Comparison of ENCODE assay signal across 15 mouse cellular contexts in the genomic region with DNA sequence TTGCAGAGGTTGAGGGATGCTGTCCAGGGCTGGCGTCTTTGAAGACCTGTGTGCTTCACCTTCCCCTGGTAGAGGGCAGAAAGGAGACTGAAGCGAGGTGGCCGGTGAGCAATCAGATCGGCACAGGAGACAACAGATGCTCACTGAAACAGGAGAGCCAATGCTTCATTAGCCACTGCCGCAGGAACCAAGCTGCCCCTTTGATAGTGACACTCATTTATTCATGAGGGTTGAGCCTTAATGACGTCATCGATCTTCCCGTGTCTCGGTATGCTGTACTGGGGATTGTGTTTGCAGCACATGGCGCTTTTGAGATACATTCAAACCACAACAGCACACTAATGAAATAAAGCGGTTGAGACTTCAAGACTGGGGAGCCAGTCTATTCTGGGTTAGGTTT.
DNase-seq lines count a peak whose midpoint lies in the region; ATAC-seq lines count a peak whose summit lies in the region.
"Had no signal": no experiment of that assay in that cellular context is flagged by ENCODE, and none has a peak within 500 bp of the region (broad histone marks: within the 10 kb centered on the region; RNA-seq: fewer than 3 reads in every experiment).

No protein-coding gene starts in this region.

- no peak overlapping the region for H3K4me2 ChIP-seq in neural tube, embryonic 11.5 days (ENCODE audit: low read depth)
- H3K4me2 ChIP-seq in hindbrain, embryonic 16.5 days (ENCODE audit: low read length) = no peak overlapping the region
- H3K4me2 ChIP-seq: limb, embryonic 12.5 days had no signal

- no peak overlapping the region for H3K9ac ChIP-seq in neural tube, embryonic 11.5 days (ENCODE audit: low read length)
- H3K9ac ChIP-seq in hindbrain, embryonic 16.5 days (ENCODE audit: low read depth, low read length) = no peak overlapping the region
- H3K9ac ChIP-seq: limb, embryonic 12.5 days; liver, postnatal 0 days had no signal

- peak; percentile 74 for ATAC-seq in neural tube, embryonic 11.5 days (ENCODE audit: insufficient read depth, low FRiP score, low TSS enrichment)
- ATAC-seq in hindbrain, embryonic 16.5 days = peak; percentile 52
- ATAC-seq: activated CD4-positive, CD25-positive, alpha-beta regulatory T cell, adult 4 months; liver, postnatal 0 days had no signal

- no peak overlapping the region for H3K27ac ChIP-seq in neural tube, embryonic 11.5 days (ENCODE audit: low read depth, low read length)
- no peak overlapping the region for H3K27ac ChIP-seq in hindbrain, embryonic 16.5 days (ENCODE audit: low read depth, low read length)
- H3K27ac ChIP-seq: limb, embryonic 12.5 days had no signal

- no peak overlapping the region for H3K4me3 ChIP-seq in neural tube, embryonic 11.5 days (ENCODE audit: low read depth, low read length)
- H3K4me3 ChIP-seq in hindbrain, embryonic 16.5 days (ENCODE audit: low read length) = no peak overlapping the region
- H3K4me3 ChIP-seq: limb, embryonic 12.5 days had no signal

- DNase-seq in cerebellum, postnatal 10 days = peak; percentile 52 to 59
- no peak for DNase-seq in cerebellum, postnatal 4 days (ENCODE audit: low spot score in 2 of 2)
- peak; percentile 23 for DNase-seq in neural tube, embryonic 11.5 days (ENCODE audit: low spot score)
- no peak for DNase-seq in neural tube, embryonic 10.5 days (ENCODE audit: extremely low spot score, low spot score)
- no peak for DNase-seq in heart, adult 18-20 months
- DNase-seq in MN1 (ENCODE audit: low spot score) = no peak
- no peak for DNase-seq in thymus, postnatal 4 days
- DNase-seq: heart, postnatal 36 days; kidney, postnatal 10 days; liver, postnatal 0 days; spleen, adult 18-20 months; thymus, adult 18-20 months had no signal

- H3K27me3 ChIP-seq in neural tube, embryonic 11.5 days (ENCODE audit: control insufficient read depth, insufficient read depth, low read length) = no peaks in the 10 kb centered on the region
- no peaks in the 10 kb centered on the region for H3K27me3 ChIP-seq in hindbrain, embryonic 16.5 days (replicated peaks; ENCODE audit: control insufficient read depth, insufficient read depth, low read length)
- H3K27me3 ChIP-seq: limb, embryonic 12.5 days had no signal

- H3K4me1 ChIP-seq in neural tube, embryonic 11.5 days (ENCODE audit: control insufficient read depth, insufficient read depth, low read length) = no peaks in the 10 kb centered on the region; the same call in 1 of the 2 replicates
- no peaks in the 10 kb centered on the region; the same call in 1 of the 2 replicates for H3K4me1 ChIP-seq in hindbrain, embryonic 16.5 days (ENCODE audit: control insufficient read depth, insufficient read depth, low read depth, low read length)
- H3K4me1 ChIP-seq: limb, embryonic 12.5 days had no signal

- no peaks in the 10 kb centered on the region for H3K36me3 ChIP-seq in neural tube, embryonic 11.5 days (ENCODE audit: control insufficient read depth, insufficient read depth, low read length)
- H3K36me3 ChIP-seq in hindbrain, embryonic 16.5 days (ENCODE audit: control insufficient read depth, insufficient read depth, low read length) = no peaks in the 10 kb centered on the region; the same call in 1 of the 2 replicates
- H3K36me3 ChIP-seq: limb, embryonic 12.5 days had no signal

- no peaks in the 10 kb centered on the region for H3K9me3 ChIP-seq in neural tube, embryonic 11.5 days (ENCODE audit: control insufficient read depth, low read length)
- no peaks in the 10 kb centered on the region for H3K9me3 ChIP-seq in hindbrain, embryonic 16.5 days (ENCODE audit: control insufficient read depth, low read length)
- H3K9me3 ChIP-seq: limb, embryonic 12.5 days had no signal

- WGBS in neural tube, embryonic 11.5 days = 60% methylated on average over 11 of the region's 11 CpGs
- WGBS in hindbrain, embryonic 16.5 days = 36% methylated on average over 11 of the region's 11 CpGs

Comparison
In these comparisons a context has a peak if more than half of its experiments do, and no peak if none do; other contexts are left out.
1. DNase-seq: peak in cerebellum, postnatal 10 days (2 of 2) and neural tube, embryonic 11.5 days (single experiment); none in cerebellum, postnatal 4 days (0 of 2), neural tube, embryonic 10.5 days (single experiment), heart, adult 18-20 months (0 of 2), MN1 (single experiment) and thymus, postnatal 4 days (single experiment).